Mouse (Mus musculus) midbrain, embryonic 13.5 days (tissue): Measurements from ENCODE around the gene Dok7. TPM values are rescaled to one million over a fixed set of nuclear protein-coding genes. Genes with fewer than 3 reads are reported as not detected.

Experiments used
- ATAC-seq: fragments of 200-750 bp; cut with Nextera tagmentation; 2 replicates; pipeline ENCODE4 v1.8.0; 2017; ENCODE audit warnings: mild to moderate bottlenecking, moderate TSS enrichment, moderate library complexity
- H3K27ac ChIP-seq: fragments of 300-500 bp; sonication (generic); 2 replicates; pipeline ENCODE4 v1.5.1; 2015; ENCODE audit warnings: inconsistent platforms, mild to moderate bottlenecking, moderate library complexity
- H3K27me3 ChIP-seq: fragments of 300-500 bp; sonication (generic); 2 replicates; pipeline ENCODE4 v1.6.1; 2015; ENCODE audit warnings: mild to moderate bottlenecking, inconsistent platforms
- H3K36me3 ChIP-seq: fragments of 300-500 bp; sonication (generic); 2 replicates; pipeline ENCODE4 v1.6.1; 2015; ENCODE audit warnings: mild to moderate bottlenecking, inconsistent platforms
- H3K4me1 ChIP-seq: fragments of 300-500 bp; sonication (generic); replicated peaks from 2 replicates; pipeline ENCODE4 v1.6.1; 2015; ENCODE audit warnings: inconsistent platforms
- H3K4me2 ChIP-seq: fragments of 300-500 bp; sonication (generic); replicated peaks from 2 replicates; pipeline ENCODE4 v1.6.1; 2015; ENCODE audit warnings: moderate library complexity, mild to moderate bottlenecking, inconsistent platforms
- H3K4me3 ChIP-seq: fragments of 300-500 bp; sonication (generic); replicated peaks from 2 replicates; pipeline ENCODE4 v1.5.1; 2015; ENCODE audit warnings: mild to moderate bottlenecking, inconsistent platforms
- H3K9ac ChIP-seq: fragments of 300-500 bp; sonication (generic); replicated peaks from 2 replicates; pipeline ENCODE4 v1.6.1; 2015; ENCODE audit warnings: mild to moderate bottlenecking, inconsistent platforms
- H3K9me3 ChIP-seq: fragments of 300-500 bp; sonication (generic); 2 replicates; pipeline ENCODE4 v1.6.1; 2016; ENCODE audit warnings: mild to moderate bottlenecking, inconsistent platforms
- WGBS: fragments of 180-500 bp; shearing (Covaris S2); methylation state at CpG from one replicate; pipeline ENCODE4 v1.1.7; 2015; 5-methylcytosine and 5-hydroxymethylcytosine counted together
- polyA plus RNA-seq: library from polyadenylated mRNA; unstranded; fragments of >200 nt; fragmentation: Nextera tagmentation; extraction: Ambion mirVana; gene quantifications from 2 replicates; pipeline ENCODE4 v1.2.1, GENCODE M21; 2015

Gene Dok7
- polyA plus RNA-seq, 1 experiment from 2014 or later: 2.2 TPM

GRCm38 (mm10) chr5:35103528-35103927 lies 47.0 kb downstream of the Dok7 start:
- Histone ChIP-seq H3K9ac (0 out of 2 replicates have a peak overlapping the region, but pooled peaks have one; percentile 2), H3K4me1 (peaks cover 27% of the 10 kb centered on the region), H3K27ac (no peak overlapping the region), H3K27me3 (no peaks in the 10 kb centered on the region), H3K4me2 (peak overlapping the region; percentile 74), H3K36me3 (peaks cover 41% of the 10 kb centered on the region), H3K4me3 (peak overlapping the region; percentile 61), H3K9me3 (no peaks in the 10 kb centered on the region)
- ATAC-seq: no peak
- 91% methylated on average over 2 of the region's 2 CpGs for WGBS

- no peak for ATAC-seq
- peak overlapping the region; percentile 61 for H3K4me3 ChIP-seq
- H3K36me3 ChIP-seq: peaks cover 33% of the 10 kb centered on the region
- 60% methylated on average over 8 of the region's 8 CpGs for WGBS
- no peaks in the 10 kb centered on the region for H3K27me3 ChIP-seq
- H3K4me2 ChIP-seq: peak overlapping the region; percentile 74
- no peak overlapping the region for H3K27ac ChIP-seq
- H3K4me1 ChIP-seq: peaks cover 27% of the 10 kb centered on the region
- peak overlapping the region; percentile 83 for H3K9ac ChIP-seq
- H3K9me3 ChIP-seq: no peaks in the 10 kb centered on the region
Observed at GRCm38 (mm10) chr5:35104183-35104959, 47.8 kb downstream of the Dok7 start.

GRCm38 (mm10) chr5:35104960-35105921 lies 48.7 kb downstream of the Dok7 start, which contains the start of gene Lrpap1:
Gene Lrpap1 (minus strand): TSS chr5:35105766.
- H3K27me3 ChIP-seq: no peaks in the 10 kb centered on the region
- WGBS: under 1% methylated on average over 39 of the region's 39 CpGs

GRCm38 (mm10) chr5:35105922-35106298 lies 49.3 kb downstream of the Dok7 start:
- H3K36me3 ChIP-seq: peaks cover 17% of the 10 kb centered on the region
- no peaks in the 10 kb centered on the region for H3K9me3 ChIP-seq
- peak overlapping the region; percentile 74 for H3K4me2 ChIP-seq
- peaks cover 27% of the 10 kb centered on the region for H3K4me1 ChIP-seq
- H3K27me3 ChIP-seq: no peaks in the 10 kb centered on the region
- ATAC-seq: no peak; the same call in 1 of the 2 replicates
- WGBS: 10% methylated on average over 11 of the region's 11 CpGs
- H3K4me3 ChIP-seq: peak overlapping the region; percentile 61
- peak overlapping the region; percentile 79 for H3K27ac ChIP-seq
- H3K9ac ChIP-seq: peak overlapping the region; percentile 24; the same call in 1 of the 2 replicates

More at GRCm38 (mm10) chr5:35104960-35105921, 48.7 kb downstream of the Dok7 start, which contains the start of gene Lrpap1:
- H3K27ac ChIP-seq: peak within 1 kb of the TSS; percentile 86
- peaks cover 27% of the 10 kb centered on the region for H3K4me1 ChIP-seq
- peaks cover 24% of the 10 kb centered on the region for H3K36me3 ChIP-seq
- peak; percentile 97 for ATAC-seq
- H3K9me3 ChIP-seq: no peaks in the 10 kb centered on the region
- peak within 1 kb of the TSS; percentile 83 for H3K9ac ChIP-seq
- H3K4me3 ChIP-seq: peak within 1 kb of the TSS; percentile 61
- H3K4me2 ChIP-seq: peak within 1 kb of the TSS; percentile 74

GRCm38 (mm10) chr5:35112444-35112843 lies 55.9 kb downstream of the Dok7 start:
- no peak overlapping the region for H3K4me2 ChIP-seq
- H3K36me3 ChIP-seq: no peaks in the 10 kb centered on the region
- H3K27me3 ChIP-seq: no peaks in the 10 kb centered on the region
- H3K27ac ChIP-seq: no peak overlapping the region
- H3K9me3 ChIP-seq: no peaks in the 10 kb centered on the region
- no peaks in the 10 kb centered on the region for H3K4me1 ChIP-seq
- WGBS: 51% methylated on average over 4 of the region's 4 CpGs
- no peak overlapping the region for H3K4me3 ChIP-seq
- ATAC-seq: no peak
- H3K9ac ChIP-seq: no peak overlapping the region

GRCm38 (mm10) chr5:35116002-35116401 lies 59.4 kb downstream of the Dok7 start:
- H3K4me1 ChIP-seq: no peaks in the 10 kb centered on the region
- H3K4me3 ChIP-seq: no peak overlapping the region
- H3K27me3 ChIP-seq: no peaks in the 10 kb centered on the region
- 80% methylated on average over 3 of the region's 3 CpGs for WGBS
- no peak for ATAC-seq
- no peak overlapping the region for H3K27ac ChIP-seq
- H3K9ac ChIP-seq: no peak overlapping the region
- no peak overlapping the region for H3K4me2 ChIP-seq
- H3K36me3 ChIP-seq: no peaks in the 10 kb centered on the region
- no peaks in the 10 kb centered on the region for H3K9me3 ChIP-seq

- H3K4me2 ChIP-seq: no peak overlapping the region
- H3K4me3 ChIP-seq: no peak overlapping the region
- H3K36me3 ChIP-seq: no peaks in the 10 kb centered on the region
- no peak overlapping the region for H3K9ac ChIP-seq
- 74% methylated on average over 3 of the region's 3 CpGs for WGBS
- H3K27ac ChIP-seq: no peak overlapping the region
- H3K9me3 ChIP-seq: no peaks in the 10 kb centered on the region
- H3K27me3 ChIP-seq: no peaks in the 10 kb centered on the region
- no peaks in the 10 kb centered on the region for H3K4me1 ChIP-seq
- ATAC-seq: no peak
Observed at GRCm38 (mm10) chr5:35117633-35118032, 61.1 kb downstream of the Dok7 start.

- WGBS: 94% methylated on average over 2 of the region's 2 CpGs
- Histone ChIP-seq H3K27me3 (no peaks in the 10 kb centered on the region), H3K36me3 (no peaks in the 10 kb centered on the region), H3K4me2 (no peak overlapping the region), H3K9me3 (no peaks in the 10 kb centered on the region), H3K4me3 (no peak overlapping the region), H3K27ac (no peak overlapping the region), H3K9ac (no peak overlapping the region), H3K4me1 (no peaks in the 10 kb centered on the region)
- no peak for ATAC-seq
Observed at GRCm38 (mm10) chr5:35118418-35118817, 61.9 kb downstream of the Dok7 start.

GRCm38 (mm10) chr5:35120024-35120423 lies 63.5 kb downstream of the Dok7 start:
- no peak for ATAC-seq
- Histone ChIP-seq H3K27ac (no peak overlapping the region), H3K36me3 (no peaks in the 10 kb centered on the region), H3K4me2 (no peak overlapping the region), H3K9me3 (no peaks in the 10 kb centered on the region), H3K9ac (no peak overlapping the region), H3K4me1 (no peaks in the 10 kb centered on the region), H3K4me3 (no peak overlapping the region), H3K27me3 (no peaks in the 10 kb centered on the region)
- WGBS: 84% methylated on average over 8 of the region's 8 CpGs

- H3K9ac ChIP-seq: no peak overlapping the region
- no peaks in the 10 kb centered on the region for H3K9me3 ChIP-seq
- no peak overlapping the region for H3K4me2 ChIP-seq
- no peak overlapping the region for H3K27ac ChIP-seq
- no peaks in the 10 kb centered on the region for H3K4me1 ChIP-seq
- no peaks in the 10 kb centered on the region for H3K36me3 ChIP-seq
- 0 out of 2 replicates have a peak, but pooled peaks cover 3% of the 10 kb centered on the region for H3K27me3 ChIP-seq
- no peak for ATAC-seq
- no peak overlapping the region for H3K4me3 ChIP-seq
- WGBS: 84% methylated on average over 16 of the region's 16 CpGs
Observed at GRCm38 (mm10) chr5:35129208-35129607, 72.6 kb downstream of the Dok7 start.

- no peaks in the 10 kb centered on the region for H3K4me1 ChIP-seq
- ATAC-seq: no peak
- no peak overlapping the region for H3K4me2 ChIP-seq
- H3K27ac ChIP-seq: no peak overlapping the region
- 92% methylated on average over 7 of the region's 7 CpGs for WGBS
- no peak overlapping the region for H3K9ac ChIP-seq
- H3K27me3 ChIP-seq: 0 out of 2 replicates have a peak, but pooled peaks cover 3% of the 10 kb centered on the region
- H3K36me3 ChIP-seq: no peaks in the 10 kb centered on the region
- no peaks in the 10 kb centered on the region for H3K9me3 ChIP-seq
- H3K4me3 ChIP-seq: no peak overlapping the region
Observed at GRCm38 (mm10) chr5:35129767-35130191, 73.2 kb downstream of the Dok7 start.

- H3K27ac ChIP-seq: no peak overlapping the region
- H3K9ac ChIP-seq: no peak overlapping the region
- ATAC-seq: 0 out of 2 replicates have a peak, but pooled peaks have one; percentile 20
- H3K4me3 ChIP-seq: no peak overlapping the region
- no peaks in the 10 kb centered on the region for H3K36me3 ChIP-seq
- H3K27me3 ChIP-seq: 0 out of 2 replicates have a peak, but pooled peaks cover 3% of the 10 kb centered on the region
- no peak overlapping the region for H3K4me2 ChIP-seq
- H3K4me1 ChIP-seq: no peaks in the 10 kb centered on the region
- no peaks in the 10 kb centered on the region for H3K9me3 ChIP-seq
- 44% methylated on average over 1 of the region's 1 CpGs for WGBS
Observed at GRCm38 (mm10) chr5:35131237-35131636, 74.7 kb downstream of the Dok7 start.
